Mouse (Mus musculus) lung, postnatal 0 days (tissue): ENCODE data around the gene Dusp1.

ENCODE experiments used
- CTCF ChIP-seq: IDR thresholded peaks from 2 replicates; pipeline ENCODE4 v1.5.1; 2016; ENCODE audit warnings: antibody characterized with exemption, mild to moderate bottlenecking
- EP300 ChIP-seq: IDR thresholded peaks from 2 replicates; pipeline ENCODE4 v1.6.1; 2016; ENCODE audit warnings: antibody characterized with exemption, mild to moderate bottlenecking, control low read depth

GRCm38 (mm10) chr17:26480956-26481355 lies 81.0 kb downstream of the Dusp1 start:
- no peak for TF ChIP-seq CTCF
- TF ChIP-seq EP300, result no peak
